Mouse (Mus musculus) MEL (cell line): ENCODE data around the gene Zfp280d. TPM values are rescaled to one million over a fixed set of nuclear protein-coding genes. Genes with fewer than 3 reads are reported as not detected.

ENCODE experiments used
- DNase-seq: peaks from one replicate; pipeline ENCODE4 v3.0.0; 2011; ENCODE audit warnings: low read depth, low spot score
- H3K27ac ChIP-seq: 2 replicates; pipeline ENCODE4 v1.5.1; 2012; ENCODE audit warnings: low read depth, mild to moderate bottlenecking, control low read depth, low read length, moderate library complexity; ENCODE audit not compliant: control insufficient read depth
- H3K27me3 ChIP-seq, 2 experiments: fragments of 150-350 bp in 1 of 2; sonication (generic) in 1 of 2; 2 replicates each; pipeline ENCODE4 v1.6.1; 2012; ENCODE audit warnings: low read length in 2 of 2, mild to moderate bottlenecking in 2 of 2, improper control_type of control experiment in 1 of 2, moderate library complexity in 1 of 2; ENCODE audit not compliant: insufficient read depth in 2 of 2, control insufficient read depth in 1 of 2
- H3K36me3 ChIP-seq, 2 experiments: 2 replicates each; pipeline ENCODE4 v1.6.1; 2012 to 2014; ENCODE audit warnings: low read length in 2 of 2, improper control_type of control experiment in 1 of 2, inconsistent platforms in 1 of 2, mild to moderate bottlenecking in 1 of 2; ENCODE audit not compliant: insufficient read depth in 2 of 2, control insufficient read depth in 1 of 2
- H3K4me1 ChIP-seq, 2 experiments: fragments of 150-350 bp in 1 of 2; sonication (generic) in 1 of 2; 2 replicates each; pipeline ENCODE4 v1.6.1; 2012; ENCODE audit warnings: low read length in 2 of 2, improper control_type of control experiment in 1 of 2, mild to moderate bottlenecking in 1 of 2; ENCODE audit not compliant: insufficient read depth in 2 of 2, control insufficient read depth in 1 of 2
- H3K4me3 ChIP-seq, 2 experiments: fragments of 150-350 bp in 1 of 2; sonication (generic) in 1 of 2; 2 replicates each; pipeline ENCODE4 v1.5.1; 2012; ENCODE audit warnings: low read depth in 2 of 2, low read length in 2 of 2, mild to moderate bottlenecking in 2 of 2, moderate library complexity in 2 of 2, control low read depth in 1 of 2, improper control_type of control experiment in 1 of 2; ENCODE audit not compliant: control insufficient read depth in 1 of 2, insufficient read depth in 1 of 2
- H3K79me2 ChIP-seq: 2 replicates; pipeline ENCODE4 v1.6.1; 2012; ENCODE audit warnings: mild to moderate bottlenecking, low read length, moderate library complexity; ENCODE audit not compliant: control insufficient read depth, poor library complexity, insufficient read depth
- H3K9ac ChIP-seq: 2 replicates; pipeline ENCODE4 v1.6.1; 2012; ENCODE audit warnings: low read depth, mild to moderate bottlenecking, control low read depth, low read length, moderate library complexity; ENCODE audit not compliant: control insufficient read depth, poor library complexity, severe bottlenecking
- H3K9me3 ChIP-seq: fragments of 150-350 bp; sonication (generic); replicated peaks from 2 replicates; pipeline ENCODE4 v1.6.1; 2012; ENCODE audit warnings: mild to moderate bottlenecking, low read length, improper control_type of control experiment, moderate library complexity; ENCODE audit not compliant: insufficient read depth
- BHLHE40 ChIP-seq: IDR thresholded peaks from 2 replicates; pipeline ENCODE4 v1.6.1; 2012; ENCODE audit warnings: low read depth, mild to moderate bottlenecking, inconsistent platforms, low read length, improper control_type of control experiment, borderline replicate concordance
- CHD1 ChIP-seq: IDR thresholded peaks from 2 replicates; pipeline ENCODE4 v1.6.1; 2012; ENCODE audit warnings: low read depth, mild to moderate bottlenecking, inconsistent platforms, low read length, improper control_type of control experiment
- CHD2 ChIP-seq: IDR thresholded peaks from 2 replicates; pipeline ENCODE4 v1.6.1; 2011; ENCODE audit warnings: low read length, improper control_type of control experiment
- CTCF ChIP-seq, 3 experiments: IDR thresholded peaks in 2 of 3; conservative IDR thresholded peaks in 1 of 3; 2 replicates each; pipeline ENCODE4 v1.5.1; 2011 to 2012; ENCODE audit warnings: low read length in 3 of 3, low read depth in 2 of 3, mild to moderate bottlenecking in 2 of 3, improper control_type of control experiment in 1 of 3, inconsistent platforms in 1 of 3, mixed read lengths in 1 of 3, moderate library complexity in 1 of 3; ENCODE audit not compliant: control insufficient read depth in 1 of 3, insufficient read depth in 1 of 3, poor library complexity in 1 of 3, severe bottlenecking in 1 of 3
- E2F4 ChIP-seq: IDR thresholded peaks from 2 replicates; pipeline ENCODE4 v1.6.1; 2011; ENCODE audit warnings: low read depth, low read length, improper control_type of control experiment, borderline replicate concordance
- ELF1 ChIP-seq: IDR thresholded peaks from 2 replicates; pipeline ENCODE4 v1.6.1; 2014; ENCODE audit warnings: low read depth, mild to moderate bottlenecking, inconsistent platforms, low read length, improper control_type of control experiment, moderate library complexity
- EP300 ChIP-seq, 2 experiments: IDR thresholded peaks; 2 replicates each; pipeline ENCODE4 v1.6.1; 2011; ENCODE audit warnings: improper control_type of control experiment in 2 of 2, low read length in 2 of 2, low read depth in 1 of 2, mild to moderate bottlenecking in 1 of 2
- GATA1 ChIP-seq: IDR thresholded peaks from 2 replicates; pipeline ENCODE4 v1.6.1; 2011; ENCODE audit warnings: low read depth, low read length, improper control_type of control experiment
- HCFC1 ChIP-seq: IDR thresholded peaks from 2 replicates; pipeline ENCODE4 v1.6.1; 2012; ENCODE audit warnings: low read depth, mild to moderate bottlenecking, inconsistent platforms, low read length, improper control_type of control experiment, moderate library complexity
- JUND ChIP-seq: IDR thresholded peaks from 2 replicates; pipeline ENCODE4 v1.6.1; 2011; ENCODE audit warnings: low read depth, mild to moderate bottlenecking, improper control_type of control experiment, low read length
- KAT2A ChIP-seq: conservative IDR thresholded peaks from 2 replicates; pipeline ENCODE4 v1.6.1; 2012; ENCODE audit warnings: low read depth, low read length, improper control_type of control experiment, inconsistent platforms
- MAFK ChIP-seq: IDR thresholded peaks from 2 replicates; pipeline ENCODE4 v1.6.1; 2011; ENCODE audit warnings: low read depth, mild to moderate bottlenecking, low read length, improper control_type of control experiment, borderline replicate concordance
- MAX ChIP-seq: IDR thresholded peaks from 2 replicates; pipeline ENCODE4 v1.6.1; 2011; ENCODE audit warnings: low read length, improper control_type of control experiment
- MAZ ChIP-seq: IDR thresholded peaks from 2 replicates; pipeline ENCODE4 v1.6.1; 2012; ENCODE audit warnings: low read depth, mild to moderate bottlenecking, inconsistent platforms, low read length, improper control_type of control experiment
- MEF2A ChIP-seq: IDR thresholded peaks from 2 replicates; pipeline ENCODE4 v1.6.1; 2014; ENCODE audit warnings: low read depth, mild to moderate bottlenecking, inconsistent platforms, low read length, improper control_type of control experiment; ENCODE audit not compliant: poor library complexity, insufficient replicate concordance, severe bottlenecking; ENCODE audit errors: extremely low read depth
- MXI1 ChIP-seq: IDR thresholded peaks from 2 replicates; pipeline ENCODE4 v1.6.1; 2011; ENCODE audit warnings: mild to moderate bottlenecking, low read depth, low read length, improper control_type of control experiment
- MYB ChIP-seq: IDR thresholded peaks from 2 replicates; pipeline ENCODE4 v1.6.1; 2011; ENCODE audit warnings: mild to moderate bottlenecking, low read depth, low read length, improper control_type of control experiment
- MYC ChIP-seq: IDR thresholded peaks from 2 replicates; pipeline ENCODE4 v1.6.1; 2011; ENCODE audit warnings: low read depth, mild to moderate bottlenecking, low read length, improper control_type of control experiment, moderate library complexity
- NELFE ChIP-seq: IDR thresholded peaks from 2 replicates; pipeline ENCODE4 v1.6.1; 2011; ENCODE audit warnings: low read depth, low read length, improper control_type of control experiment
- POLR2AphosphoS2 ChIP-seq: IDR thresholded peaks from 2 replicates; pipeline ENCODE4 v1.6.1; 2011; ENCODE audit warnings: low read length, improper control_type of control experiment
- RAD21 ChIP-seq: IDR thresholded peaks from 2 replicates; pipeline ENCODE4 v1.6.1; 2011; ENCODE audit warnings: mild to moderate bottlenecking, low read depth, low read length, improper control_type of control experiment
- RCOR1 ChIP-seq: IDR thresholded peaks from 2 replicates; pipeline ENCODE4 v1.6.1; 2012; ENCODE audit warnings: low read depth, mild to moderate bottlenecking, inconsistent platforms, low read length, improper control_type of control experiment
- SIN3A ChIP-seq: IDR thresholded peaks from 2 replicates; pipeline ENCODE4 v1.6.1; 2012; ENCODE audit warnings: low read length, improper control_type of control experiment, inconsistent platforms
- TAL1 ChIP-seq: IDR thresholded peaks from 2 replicates; pipeline ENCODE4 v1.6.1; 2012; ENCODE audit warnings: mild to moderate bottlenecking, inconsistent platforms, low read length, moderate library complexity, mixed read lengths
- TBP ChIP-seq: IDR thresholded peaks from 2 replicates; pipeline ENCODE4 v1.8.0; 2011; ENCODE audit warnings: low read depth, low read length, improper control_type of control experiment
- USF1 ChIP-seq: IDR thresholded peaks from 2 replicates; pipeline ENCODE4 v1.6.1; 2014; ENCODE audit warnings: low read depth, mild to moderate bottlenecking, inconsistent platforms, low read length, improper control_type of control experiment, moderate library complexity
- USF2 ChIP-seq, 2 experiments: IDR thresholded peaks; 2 replicates each; pipeline ENCODE4 v1.6.1; 2011 to 2012; ENCODE audit warnings: improper control_type of control experiment in 2 of 2, low read length in 2 of 2, borderline replicate concordance in 1 of 2, inconsistent platforms in 1 of 2, low read depth in 1 of 2, mild to moderate bottlenecking in 1 of 2; ENCODE audit not compliant: insufficient read depth in 1 of 2
- ZC3H11A ChIP-seq: IDR thresholded peaks from 2 replicates; pipeline ENCODE4 v1.6.1; 2012; ENCODE audit warnings: low read depth, mild to moderate bottlenecking, inconsistent platforms, low read length, improper control_type of control experiment
- ZKSCAN1 ChIP-seq: IDR thresholded peaks from 2 replicates; pipeline ENCODE4 v1.6.1; 2012; ENCODE audit warnings: low read depth, mild to moderate bottlenecking, inconsistent platforms, low read length, improper control_type of control experiment, moderate library complexity
- ZMIZ1 ChIP-seq: IDR thresholded peaks from 2 replicates; pipeline ENCODE4 v1.6.1; 2012; ENCODE audit warnings: low read depth, mild to moderate bottlenecking, inconsistent platforms, low read length, improper control_type of control experiment, moderate library complexity
- ZNF384 ChIP-seq: IDR thresholded peaks from 2 replicates; pipeline ENCODE4 v1.6.1; 2012; ENCODE audit warnings: low read depth, mild to moderate bottlenecking, inconsistent platforms, low read length, improper control_type of control experiment
- polyA plus RNA-seq, 2 experiments: library from polyadenylated mRNA; stranded (reverse) in 1 of 2; unstranded in 1 of 2; fragments of >175 nt in 1 of 2; fragments of >200 nt in 1 of 2; gene quantifications; 2 replicates each; pipeline versions ENCODE4 v1.2.1 to v1.2.4; 2012; ENCODE audit warnings: low replicate concordance in 2 of 2, low read depth in 1 of 2; ENCODE audit not compliant: insufficient read length in 2 of 2, insufficient read depth in 1 of 2, missing spikeins in 1 of 2
- total RNA-seq: library from RNA; depleted of rRNA; stranded (reverse); fragments of 300-350 nt; gene quantifications from 2 replicates; pipeline ENCODE4 v1.2.3, GENCODE M21; 2012

Zfp280d gene
- total and polyA plus RNA-seq, 3 experiments = 16.2 to 592 (median 20.6) TPM

- Histone ChIP-seq H3K9me3 (no peaks in the 10 kb centered on the region), H3K4me3 (no peak overlapping the region), H3K4me1 (no peaks in the 10 kb centered on the region), H3K27me3 (no peaks in the 10 kb centered on the region), H3K27ac (no peak overlapping the region), H3K79me2 (no peaks in the 10 kb centered on the region), H3K36me3 (no peaks in the 10 kb centered on the region)
- no peak for DNase-seq
- TF ChIP-seq CHD1 (no peak), ELF1 (no peak), ZMIZ1 (no peak), USF2 (IDR thresholded peaks at IDR 0.05; ENCODE audit: borderline replicate concordance in 1 of 2, insufficient read depth in 1 of 2, low read depth in 1 of 2, low read length in 2 of 2) (no peak), CHD2 (no peak), MYC (no peak), ZKSCAN1 (no peak), USF1 (no peak), ZC3H11A (no peak), MXI1 (no peak), HCFC1 (no peak)
- TF ChIP-seq, all 39 proteins: peak for 0
- no peak overlapping the region for H3K9ac ChIP-seq
These were observed 48.1 kb upstream of the Zfp280d start for GRCm38 (mm10) chr9:72226536-72226935.

- peak; percentile 86 for DNase-seq
- H3K27me3 ChIP-seq = no peaks in the 10 kb centered on the region
- H3K9me3 ChIP-seq = no peaks in the 10 kb centered on the region
- peaks cover 3 to 5% of the 10 kb centered on the region in 2 experiments; a peak in 2 of 4 replicates for H3K4me1 ChIP-seq
- peaks cover 0 to 7% of the 10 kb centered on the region in 2 experiments; a peak in 2 of 4 replicates for H3K36me3 ChIP-seq
- no peak overlapping the region for H3K4me3 ChIP-seq
- peak overlapping the region; percentile 85 for H3K27ac ChIP-seq
- H3K79me2 ChIP-seq = no peaks in the 10 kb centered on the region
- H3K9ac ChIP-seq = peak overlapping the region; percentile 40; the same call in 1 of the 2 replicates
- TF ChIP-seq MYC = no peak
- TF ChIP-seq SIN3A = 0 out of 2 replicates have a peak, but pooled peaks have one; percentile 56
- TF ChIP-seq ZC3H11A = no peak
- TF ChIP-seq HCFC1 = no peak
- no peak for TF ChIP-seq JUND
- TF ChIP-seq RAD21 = no peak
- TF ChIP-seq NELFE = no peak
- peak; percentile 59 for TF ChIP-seq MYB
- no peak for TF ChIP-seq CTCF (IDR thresholded peaks at IDR 0.05 in 2 of 3, conservative IDR thresholded peaks at IDR 0.05 in 1 of 3; ENCODE audit: control insufficient read depth in 1 of 3, insufficient read depth in 1 of 3, low read depth in 2 of 3, low read length in 3 of 3, poor library complexity in 1 of 3, severe bottlenecking in 1 of 3)
- TF ChIP-seq MAZ = no peak
- no peak for TF ChIP-seq ZNF384
- TF ChIP-seq E2F4 = no peak
- peak; percentile 51 for TF ChIP-seq RCOR1
- TF ChIP-seq BHLHE40 = no peak
- no peak for TF ChIP-seq ZMIZ1
- no peak for TF ChIP-seq MAX
- peak; percentile 57; the same call in 1 of the 2 replicates for TF ChIP-seq MAFK
- no peak for TF ChIP-seq TAL1
- TF ChIP-seq USF1 = no peak
- TF ChIP-seq USF2 (IDR thresholded peaks at IDR 0.05; ENCODE audit: borderline replicate concordance in 1 of 2, insufficient read depth in 1 of 2, low read depth in 1 of 2, low read length in 2 of 2) = no peak
- no peak for TF ChIP-seq POLR2AphosphoS2
- no peak; the same call in 1 of the 2 replicates for TF ChIP-seq MXI1
- no peak for TF ChIP-seq ZKSCAN1
- 0 out of 2 replicates have a peak, but pooled peaks have one; percentile 27 for TF ChIP-seq GATA1
- TF ChIP-seq TBP = 0 out of 2 replicates have a peak, but pooled peaks have one; percentile 13
- peak; percentile 69 to 76; a peak in 3 of 4 replicates for TF ChIP-seq EP300 (IDR thresholded peaks at IDR 0.05; ENCODE audit: low read depth in 1 of 2, low read length in 2 of 2)
- no peak for TF ChIP-seq MEF2A
- TF ChIP-seq KAT2A = no peak
These were observed 22.0 kb upstream of the Zfp280d start for GRCm38 (mm10) chr9:72252656-72253055.
